Mouse (Mus musculus): ENCODE results near the gene Efcab6.
A peak's percentile ranks its signal among the peaks of the same experiment; 100 is the strongest.
"Not testable (repeated sequence)": the region's sequence is repeated elsewhere in the genome, so short reads cannot be mapped to it uniquely, and the experiment has no call there.

Gene Efcab6

DNA sequence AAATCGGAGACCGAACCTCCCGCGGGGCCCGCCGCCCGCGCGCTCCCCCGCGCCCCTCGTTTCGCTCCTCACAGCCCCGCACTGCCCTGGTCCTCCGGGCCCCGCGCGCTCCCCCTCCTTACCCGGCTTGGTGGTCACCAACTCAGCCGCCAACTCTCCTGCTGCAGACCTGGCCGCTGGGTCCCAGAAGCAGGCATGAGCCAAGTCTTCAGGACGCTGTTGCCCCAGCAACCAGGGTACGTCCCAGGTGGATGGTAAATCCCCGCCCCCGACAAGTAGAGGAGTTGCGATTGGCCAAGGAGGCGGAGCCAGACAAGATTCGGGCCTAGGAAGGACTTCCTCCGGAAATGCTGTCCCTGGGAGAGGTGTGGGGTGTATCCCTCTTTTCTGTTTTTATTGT, at the start of gene Efcab6:
TSS of gene Efcab6 (minus strand) at position 240 of the 400 bp plus-strand sequence.
- DNase-seq (ENCODE audit: low read depth, low spot score), result no peak

DNA sequence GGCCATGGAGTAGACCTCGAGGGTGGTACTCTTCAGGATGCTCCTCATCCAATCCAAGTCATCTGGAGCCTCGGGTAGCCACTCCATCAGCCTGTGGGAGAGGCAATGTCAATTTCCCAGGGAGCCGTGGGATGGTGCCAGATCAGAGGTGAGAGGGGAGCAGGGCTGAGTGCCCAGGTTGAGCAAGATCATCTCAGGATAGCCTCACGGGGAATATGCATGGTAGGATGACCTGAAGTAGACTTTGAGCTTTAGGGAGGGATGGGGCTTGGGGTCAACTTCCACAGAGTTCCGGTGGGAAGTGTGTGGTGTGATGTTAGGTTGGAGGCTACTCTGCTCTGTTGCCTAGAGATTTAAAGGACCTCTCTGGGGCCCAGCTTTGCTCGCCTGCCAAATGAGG, 48.7 kb upstream of the Efcab6 start:
- no peak for DNase-seq (ENCODE audit: low read depth, low spot score)

DNA sequence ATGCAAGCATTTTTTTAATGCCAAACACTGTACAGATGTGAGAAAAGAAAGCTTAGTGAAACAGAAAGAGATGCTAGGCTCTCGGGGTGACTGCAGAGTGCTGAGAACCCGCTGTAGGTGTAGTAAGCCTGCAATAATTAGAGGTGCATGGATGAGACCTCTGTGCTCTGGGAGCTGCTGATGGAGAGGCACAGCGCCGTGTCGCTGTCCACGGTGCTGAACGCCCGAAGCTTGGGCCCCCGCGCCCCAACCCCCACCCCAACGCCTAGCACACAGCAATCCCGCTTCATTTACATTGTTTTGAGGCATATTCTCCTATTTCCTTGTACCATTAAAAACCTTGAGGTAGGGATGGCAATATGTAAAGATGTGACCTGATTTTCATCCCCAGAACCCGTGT, 43.7 kb upstream of the Efcab6 start:
- peak; percentile 12 for DNase-seq (ENCODE audit: low read depth, low spot score)

DNA sequence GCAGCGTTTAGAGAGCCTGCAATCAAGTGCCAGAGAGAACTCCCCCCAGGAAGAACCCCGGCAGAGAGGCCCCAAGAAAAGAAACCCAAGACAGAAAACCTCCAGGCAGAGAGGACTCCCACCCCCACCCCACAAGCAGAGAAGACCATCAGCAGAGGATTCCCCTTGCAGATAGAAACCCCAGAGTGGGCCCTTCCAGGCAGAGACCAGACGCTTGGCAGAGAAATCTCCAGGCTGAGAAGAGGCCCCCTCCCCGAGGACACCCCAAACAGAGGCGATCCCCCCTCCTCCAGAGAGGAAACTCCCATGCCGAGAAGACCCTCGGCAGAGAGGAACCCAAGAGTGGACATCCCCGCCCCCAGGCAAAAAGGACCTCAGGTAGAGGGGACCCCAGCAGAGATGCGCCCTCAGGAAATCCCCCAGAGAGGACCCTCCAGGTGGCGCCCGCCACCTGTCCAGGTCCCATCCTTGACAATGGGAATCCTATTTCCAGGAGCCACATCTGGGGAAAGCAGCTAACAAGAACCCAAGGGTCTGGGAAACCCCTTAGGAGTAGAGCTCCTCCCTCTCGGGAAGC, 40.8 kb upstream of the Efcab6 start:
- no peak for DNase-seq (ENCODE audit: low read depth, low spot score)

DNA sequence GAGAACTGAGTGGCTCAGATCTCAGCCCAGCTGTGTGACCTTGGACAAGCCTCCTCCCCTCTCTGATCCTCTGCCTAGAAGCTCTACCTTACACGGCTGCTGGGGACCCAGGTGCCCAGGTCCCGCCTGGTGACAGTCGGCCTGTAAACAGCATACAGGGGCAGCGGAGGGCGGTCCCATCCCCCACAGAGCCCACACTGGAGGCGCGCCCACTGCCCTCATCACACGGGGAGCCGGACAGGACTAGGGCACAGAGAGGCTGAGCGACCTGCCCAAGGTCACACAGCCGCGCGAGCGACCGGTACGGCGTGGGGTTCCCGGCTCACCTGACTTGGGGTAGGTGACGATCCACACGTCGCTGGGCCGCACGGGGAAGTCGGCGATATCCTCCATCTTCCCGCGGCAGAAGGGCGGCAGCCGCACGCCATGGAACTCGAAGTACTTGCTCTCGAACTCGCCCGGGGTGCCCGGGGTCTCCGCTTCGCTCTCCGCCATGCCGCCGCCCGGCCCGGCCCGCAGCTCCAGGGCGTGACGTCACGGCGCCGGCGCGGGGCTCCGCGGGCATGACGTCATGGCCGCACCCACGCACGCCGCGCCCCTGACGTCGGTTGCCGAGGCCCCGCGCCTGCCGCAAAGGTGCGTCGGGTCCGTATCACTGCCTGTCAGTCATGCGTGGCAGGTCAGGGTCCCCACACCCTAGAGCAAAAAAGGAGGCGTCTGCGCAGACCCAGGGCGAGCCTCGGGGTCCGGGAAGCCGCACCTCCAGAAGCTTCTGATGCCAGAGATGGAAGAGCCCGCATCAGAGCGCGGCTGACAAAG, 40.1 kb upstream of the Efcab6 start, which contains the start of gene Sult4a1:
TSS of gene Sult4a1 (minus strand) at position 650 of the 819 bp plus-strand sequence.
- DNase-seq (ENCODE audit: low read depth, low spot score), result peak; percentile 39

DNA sequence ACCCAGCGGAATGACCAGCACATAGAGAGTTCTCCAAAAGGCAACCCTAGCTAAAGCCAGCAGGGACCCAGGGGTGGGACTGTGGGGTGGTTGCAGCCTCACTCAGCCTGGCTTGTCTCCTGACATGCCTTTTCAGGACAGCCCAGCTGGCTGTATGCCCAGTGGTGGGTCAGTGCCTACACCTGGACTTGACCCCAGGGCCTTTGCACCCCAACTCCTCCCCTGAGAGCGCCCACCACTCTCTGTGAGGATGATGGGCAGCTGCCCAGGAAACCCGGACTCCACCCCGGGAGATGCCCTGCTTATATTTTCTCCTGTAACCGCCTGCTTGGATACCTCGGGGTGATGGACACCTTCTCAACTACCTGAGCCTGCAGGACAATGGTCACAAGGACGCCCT, 39.4 kb upstream of the Efcab6 start:
- DNase-seq (ENCODE audit: low read depth, low spot score), result no peak

DNA sequence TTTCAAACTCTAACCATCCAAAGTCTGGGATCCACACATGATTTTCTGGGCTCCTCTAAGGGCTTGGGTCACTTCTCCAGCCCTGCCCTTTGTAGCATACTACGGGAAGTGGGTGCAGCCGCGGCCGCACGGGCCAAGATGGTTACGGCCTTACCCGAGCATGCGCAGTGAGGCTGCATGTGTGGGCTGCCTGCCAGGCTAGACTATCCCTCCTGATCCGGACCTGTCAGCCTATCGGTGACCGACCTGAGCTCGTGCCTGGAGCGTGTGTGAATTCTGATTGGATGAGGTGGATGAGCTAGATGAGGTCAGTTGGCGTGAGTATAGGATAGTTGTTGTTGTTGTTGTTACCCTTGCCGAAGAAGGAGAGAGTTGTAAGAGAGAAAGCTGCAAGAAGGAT, 32.4 kb upstream of the Efcab6 start:
- DNase-seq (ENCODE audit: low read depth, low spot score), result not testable (repeated sequence)

DNA sequence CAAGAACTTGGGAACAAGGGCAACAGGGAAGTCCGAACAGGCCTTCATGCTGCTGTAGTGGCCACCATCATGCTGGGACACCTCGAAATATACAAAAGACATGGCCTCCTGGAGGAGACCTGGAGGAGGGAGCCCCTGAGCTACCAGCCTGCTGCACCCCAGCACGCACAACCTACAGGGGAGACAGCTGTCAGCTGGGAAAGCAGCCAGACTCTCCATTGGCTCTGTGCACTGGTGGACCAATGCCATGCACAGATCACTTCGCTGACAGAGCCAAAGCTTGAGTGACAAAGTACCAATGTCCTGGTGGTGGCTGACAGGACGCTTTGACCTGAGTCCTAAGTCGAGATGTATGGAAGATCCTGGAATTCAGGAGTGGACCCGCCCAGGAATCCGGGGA, 30.9 kb upstream of the Efcab6 start:
- no peak for DNase-seq (ENCODE audit: low read depth, low spot score)

DNA sequence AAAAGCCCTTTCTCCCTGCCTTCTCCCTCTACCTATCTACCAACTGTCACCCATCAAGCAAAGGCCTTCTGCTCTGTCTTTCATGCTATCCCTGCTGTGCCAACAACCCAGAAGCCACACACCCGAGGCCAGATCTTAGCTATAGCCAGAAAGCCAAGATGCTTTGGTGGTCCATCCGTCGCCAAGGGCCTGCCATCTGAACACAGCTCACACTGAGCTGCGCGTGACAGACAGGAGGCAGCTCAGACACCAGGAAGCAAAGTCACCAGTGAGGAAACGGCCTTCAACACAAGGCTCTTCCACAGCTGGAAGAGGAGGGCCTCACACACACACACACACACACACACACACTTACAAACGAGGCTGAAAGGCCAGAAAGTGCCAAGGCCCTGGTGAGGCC, 29.7 kb upstream of the Efcab6 start:
- no peak for DNase-seq (ENCODE audit: low read depth, low spot score)

DNA sequence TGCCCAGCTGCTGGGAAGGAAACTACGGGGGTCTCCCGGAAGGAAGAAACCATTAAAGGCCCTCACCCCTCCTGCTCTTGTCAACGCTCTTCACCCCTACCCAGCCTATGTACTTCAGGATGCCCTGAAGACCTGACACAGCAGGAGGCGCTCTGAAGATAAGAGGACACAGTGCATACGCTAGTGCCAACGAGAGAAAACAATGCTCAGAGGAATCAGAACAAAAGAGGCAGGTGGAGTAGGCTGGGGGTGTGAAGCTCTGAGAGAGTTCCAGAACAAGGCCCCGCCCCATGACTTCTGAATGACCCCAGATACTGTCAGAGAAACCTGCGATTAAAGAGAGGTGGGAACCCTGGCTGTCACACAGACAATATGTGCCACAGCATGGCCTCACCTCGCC, 21.6 kb upstream of the Efcab6 start:
- DNase-seq (ENCODE audit: low read depth, low spot score), result no peak

DNA sequence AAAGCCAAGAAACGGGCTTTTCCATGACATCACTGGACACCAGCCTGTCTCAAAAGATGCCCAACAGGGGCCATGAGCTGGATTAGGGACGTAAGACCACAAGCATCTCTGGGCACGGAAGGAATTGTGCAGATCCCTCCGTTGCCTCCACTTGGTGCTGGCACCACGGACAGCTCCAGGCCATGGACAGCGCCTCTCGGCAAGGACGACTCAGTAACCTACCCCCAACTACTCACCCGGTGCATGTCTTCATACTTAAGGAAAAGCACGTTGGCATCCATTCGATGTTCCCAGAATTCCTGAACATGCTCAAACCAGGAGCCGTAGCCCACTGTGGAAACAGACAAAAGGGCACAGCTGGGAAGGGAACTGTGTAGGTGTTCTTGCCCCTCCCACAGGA, 21.2 kb upstream of the Efcab6 start:
- no peak for DNase-seq (ENCODE audit: low read depth, low spot score)

DNA sequence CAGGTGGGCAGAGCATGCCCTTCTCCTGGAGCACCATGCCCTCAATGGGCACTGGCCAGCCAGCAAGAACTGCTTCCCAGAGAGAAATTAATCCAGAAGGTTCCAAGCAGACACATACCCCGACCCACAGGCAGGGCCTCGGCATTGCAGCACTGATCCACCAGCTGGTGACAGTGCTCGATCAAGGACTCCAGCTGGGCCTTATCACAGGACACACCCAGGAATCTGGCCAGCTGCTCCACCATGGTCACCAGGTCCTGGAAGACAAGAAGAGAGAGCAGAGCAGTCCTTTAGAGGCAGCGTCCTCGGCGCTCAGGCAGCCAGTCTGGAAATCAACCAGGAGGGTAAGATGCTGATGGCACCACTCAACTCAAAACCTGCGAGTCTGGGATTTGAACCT, 14.9 kb upstream of the Efcab6 start:
- no peak for DNase-seq (ENCODE audit: low read depth, low spot score)

DNA sequence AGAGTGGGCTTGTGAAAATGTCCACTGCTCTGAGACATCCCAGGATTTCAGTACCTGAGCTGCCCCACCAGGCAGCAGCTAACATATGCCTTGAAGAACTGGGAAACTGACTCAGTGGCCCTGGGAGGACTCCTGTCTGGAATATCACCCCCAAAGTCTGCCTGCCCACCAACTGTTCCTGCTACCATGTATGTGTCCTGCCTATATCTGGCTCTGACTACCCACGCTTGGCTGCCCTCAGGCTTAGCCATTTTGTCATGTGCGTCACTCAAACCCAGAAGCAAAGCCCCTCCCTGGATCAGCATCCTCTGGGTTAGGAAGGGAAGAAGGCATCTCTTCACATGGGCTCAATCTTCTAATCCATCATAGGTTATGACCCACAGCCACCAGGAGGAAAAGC, 14.3 kb upstream of the Efcab6 start:
- no peak for DNase-seq (ENCODE audit: low read depth, low spot score)

DNA sequence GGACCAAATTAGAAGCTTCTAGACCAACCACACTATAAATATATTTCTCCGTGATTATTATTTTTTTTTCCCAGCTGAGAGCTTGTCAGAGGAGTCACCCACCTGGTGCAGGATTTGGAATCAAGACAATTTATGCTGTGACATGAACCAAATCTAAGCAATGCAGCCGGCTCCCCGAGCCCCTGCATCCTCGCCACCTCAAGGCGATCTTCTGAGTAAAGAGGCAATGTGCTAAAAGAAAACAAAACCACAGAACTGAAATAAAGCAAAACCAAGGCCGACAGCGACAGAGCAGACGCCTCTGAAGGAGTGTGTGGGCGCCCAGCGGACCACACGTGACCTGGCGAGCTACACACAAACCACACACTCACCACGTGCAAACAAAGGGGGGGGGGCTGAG, 13.5 kb upstream of the Efcab6 start:
- no peak for DNase-seq (ENCODE audit: low read depth, low spot score)

DNA sequence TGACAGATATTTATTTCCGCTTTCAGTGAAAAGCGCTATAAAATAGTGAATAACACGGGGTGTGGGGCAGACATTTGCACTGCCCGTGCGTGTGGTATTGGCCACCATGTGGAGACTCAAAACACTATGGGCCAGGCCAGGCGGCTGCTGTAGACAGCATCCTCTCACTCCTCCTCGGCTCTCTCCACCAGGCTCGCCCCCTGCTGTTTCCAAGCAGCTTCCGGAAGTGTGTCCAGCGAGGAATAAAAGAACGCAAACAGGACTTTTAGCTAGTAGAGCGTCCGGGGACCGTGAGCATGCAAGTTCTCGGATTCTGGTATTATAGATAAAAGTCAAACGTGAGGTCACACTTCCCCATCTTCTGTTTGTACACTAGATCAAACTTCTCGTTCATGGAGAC, 12.0 kb upstream of the Efcab6 start:
- DNase-seq (ENCODE audit: low read depth, low spot score), result no peak

DNA sequence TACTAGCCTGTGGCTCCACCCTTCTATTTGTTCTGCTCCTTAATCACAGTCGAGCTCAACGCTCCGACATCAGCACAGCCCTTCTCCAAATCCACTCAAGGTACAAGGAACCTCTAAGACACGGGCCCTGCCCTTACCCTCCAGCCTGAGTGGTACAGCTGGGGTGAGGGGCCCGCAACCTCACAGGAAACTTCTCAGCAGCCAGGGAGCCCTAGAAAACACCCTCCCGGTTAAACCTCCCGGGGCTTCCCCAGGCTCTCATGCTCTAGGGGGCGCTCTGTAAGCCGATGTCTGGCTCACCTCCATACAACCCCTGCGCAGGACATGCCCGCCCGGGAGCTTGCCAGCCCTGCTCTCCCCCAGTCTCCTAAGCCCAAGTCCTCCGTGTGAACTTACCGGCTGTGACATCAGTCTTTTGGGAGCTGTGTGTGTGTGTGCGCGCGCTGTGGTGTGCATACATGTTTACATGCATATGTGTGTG, 9.6 kb upstream of the Efcab6 start:
- peak; percentile 5 for DNase-seq (ENCODE audit: low read depth, low spot score)

DNA sequence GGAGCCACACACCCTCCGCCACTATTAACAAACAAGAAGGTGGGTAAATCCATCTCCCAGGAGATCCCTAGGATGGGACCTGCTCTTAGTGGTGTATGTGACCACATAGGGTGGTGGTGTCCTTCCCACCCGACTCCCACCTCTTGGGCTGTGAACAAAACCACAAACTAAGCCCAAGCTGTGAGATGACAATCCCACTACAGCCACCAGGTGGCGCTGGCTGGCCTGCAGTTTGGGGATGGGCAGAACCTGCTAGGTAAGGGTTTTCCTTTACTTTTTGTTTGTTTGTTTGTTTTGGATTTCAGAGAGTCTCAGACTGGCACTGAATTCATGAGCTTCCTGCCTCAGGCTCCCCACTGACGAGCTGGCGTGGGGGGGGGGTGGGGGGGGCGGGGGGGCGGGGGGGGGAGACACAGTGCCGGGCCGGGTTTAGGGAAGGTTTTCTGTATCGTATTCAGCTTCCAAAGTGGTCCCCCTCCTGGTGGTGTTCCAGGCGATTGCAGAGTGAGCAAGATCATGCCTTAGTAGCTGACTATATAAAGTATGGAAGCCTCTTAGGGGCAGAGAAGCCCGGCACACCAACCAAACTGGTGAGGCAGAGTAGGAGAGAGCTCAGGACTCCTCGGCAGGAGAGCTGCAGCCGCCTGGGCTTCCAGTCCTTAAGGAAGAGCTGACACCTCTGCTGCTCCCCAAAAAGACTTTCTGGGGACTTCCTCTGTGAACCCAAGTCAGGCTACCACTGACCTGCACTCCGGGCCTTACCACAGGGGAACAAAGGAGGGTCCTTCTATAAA, 8.9 kb upstream of the Efcab6 start:
- peak; percentile 62 for DNase-seq (ENCODE audit: low read depth, low spot score)

DNA sequence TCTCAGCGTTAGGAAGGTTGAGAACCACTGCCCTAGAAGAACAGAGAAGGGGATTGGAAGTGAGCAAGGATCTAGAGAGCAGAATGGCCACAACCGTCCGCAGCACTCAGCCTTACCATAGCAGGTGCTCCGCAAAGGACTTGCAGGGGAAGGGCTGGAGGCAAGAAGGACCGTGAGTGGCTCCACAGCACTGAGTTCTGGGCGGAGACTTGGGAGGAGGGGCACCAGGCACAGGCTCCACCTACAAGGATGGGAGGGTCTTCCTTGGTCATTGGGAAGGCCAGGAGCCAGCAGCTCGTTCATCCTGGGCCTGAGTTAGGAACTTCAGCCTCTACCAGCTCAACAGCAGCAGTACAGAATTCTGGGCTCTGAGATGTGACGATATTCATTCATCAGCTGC, 7.9 kb upstream of the Efcab6 start:
- DNase-seq (ENCODE audit: low read depth, low spot score), result no peak

DNA sequence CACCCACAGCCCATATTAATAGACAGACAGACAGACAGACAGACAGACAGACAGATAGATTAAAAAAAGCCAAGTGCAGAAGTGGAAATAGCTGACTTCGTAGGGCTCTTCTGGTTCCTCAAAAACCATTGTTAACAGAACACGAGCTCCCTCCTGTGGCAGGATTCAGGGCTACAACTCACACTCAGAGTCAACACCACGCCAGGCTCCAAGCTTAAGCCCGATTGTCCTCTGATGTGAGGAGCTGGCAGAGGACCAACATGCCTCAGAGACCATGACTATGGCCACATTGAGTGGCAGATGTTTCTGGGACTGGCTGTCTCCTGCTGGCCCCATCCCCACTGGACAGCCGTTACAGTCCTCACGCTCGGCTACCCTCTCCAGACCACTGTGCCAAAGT, 7.0 kb upstream of the Efcab6 start:
- DNase-seq (ENCODE audit: low read depth, low spot score), result peak; percentile 14

DNA sequence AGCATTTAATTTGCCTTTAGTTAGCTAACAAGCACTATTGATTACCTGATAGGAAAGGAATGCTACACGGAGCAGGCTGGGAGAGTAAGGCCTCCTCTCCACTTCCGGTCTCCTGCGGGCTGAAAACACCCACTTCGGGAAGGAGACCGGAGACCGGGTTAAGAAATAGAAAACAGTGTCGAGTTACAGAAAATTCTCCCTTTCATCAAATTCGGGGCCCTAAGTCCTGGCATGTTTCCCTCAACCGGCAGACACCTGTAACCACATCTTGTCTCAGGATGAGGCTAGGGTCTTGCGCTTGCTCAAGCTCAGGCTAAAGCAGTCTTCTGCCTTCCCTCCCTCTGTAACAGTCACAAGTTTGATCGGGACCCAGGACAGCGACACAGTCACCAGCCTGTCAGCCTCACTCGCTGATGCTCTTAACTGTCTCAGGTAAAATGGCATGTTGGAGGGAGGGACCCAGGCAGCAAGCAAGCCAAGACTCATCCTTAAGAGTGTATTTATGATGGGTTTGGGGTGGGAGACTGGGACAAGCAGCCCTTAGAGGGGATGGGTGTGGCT, 5.0 kb upstream of the Efcab6 start:
- DNase-seq (ENCODE audit: low read depth, low spot score), result no peak

DNA sequence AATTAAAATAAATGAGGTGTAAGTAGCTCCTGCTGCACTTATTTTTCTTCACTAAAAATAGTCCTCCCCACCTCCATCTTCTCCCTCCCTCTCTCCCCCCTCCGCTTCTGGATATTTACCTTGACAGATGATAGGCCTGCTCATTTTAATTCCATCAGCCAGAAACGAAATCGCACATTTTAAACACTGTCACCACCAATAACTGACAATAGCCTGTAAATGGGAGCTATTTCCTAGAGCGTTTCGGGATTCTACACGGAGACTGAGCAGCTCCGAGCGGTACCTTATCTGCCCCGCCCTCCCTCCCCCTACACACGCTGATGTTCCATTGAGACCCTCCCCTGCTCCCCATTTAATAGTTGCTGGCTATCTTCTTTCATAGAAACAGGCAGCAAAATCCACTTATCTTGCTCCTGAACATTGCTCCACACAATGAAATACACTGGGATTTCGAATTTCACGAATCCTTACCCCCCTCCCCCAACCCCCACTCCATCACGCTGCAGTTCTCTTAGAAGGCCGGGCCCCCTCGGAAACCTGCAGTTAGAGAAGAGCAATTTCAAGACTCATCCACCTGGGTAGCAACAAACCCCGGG, 4.4 kb upstream of the Efcab6 start:
- no peak for DNase-seq (ENCODE audit: low read depth, low spot score)

DNA sequence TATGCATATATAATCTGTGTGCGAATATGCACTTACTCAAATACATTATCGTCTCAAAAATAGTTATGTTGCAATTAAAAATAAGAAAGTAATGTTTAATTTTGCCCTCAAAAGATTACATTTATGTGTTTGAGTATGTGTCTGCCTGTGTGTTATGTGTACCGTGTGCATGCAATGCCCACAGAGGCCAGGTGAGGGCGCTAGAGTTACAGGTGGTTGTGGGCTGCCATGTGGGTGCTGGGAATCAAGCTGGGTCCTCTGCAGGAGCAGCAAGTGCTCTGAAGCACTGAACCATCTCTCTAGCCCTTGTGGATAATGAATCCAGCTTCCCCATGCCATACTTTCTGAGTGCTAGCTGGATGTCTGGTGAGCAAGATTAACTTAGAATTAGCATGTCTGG, 522 bp upstream of the Efcab6 start:
- no peak for DNase-seq (ENCODE audit: low read depth, low spot score)

All from CD4-positive, CD25-positive, alpha-beta regulatory T cell, adult 2 months (primary cell).